Mouse (Mus musculus): ENCODE measurements around the gene Hist1h2bb. TPM values are rescaled to one million over a fixed set of nuclear protein-coding genes. Genes with fewer than 3 reads are reported as not detected.
A peak's percentile ranks its signal among the peaks of the same experiment; 100 is the strongest.

Hist1h2bb gene
- polyA plus RNA-seq, 2 experiments, result 1.2 to 13.5 TPM

- H3K4me3 ChIP-seq (replicated peaks; ENCODE audit: low read length), result no peak overlapping the region
- no peak overlapping the region for H3K4me2 ChIP-seq (replicated peaks; ENCODE audit: low read depth, low read length, severe bottlenecking)
- H3K9me3 ChIP-seq (ENCODE audit: control insufficient read depth, low read length), result no peaks in the 10 kb centered on the region
- no peak overlapping the region for H3K9ac ChIP-seq (ENCODE audit: low read depth, low read length, severe bottlenecking)
- DNase-seq (ENCODE audit: low spot score) (no peak), ATAC-seq (ENCODE audit: low FRiP score, low read depth) (no peak)
- H3K27ac ChIP-seq (replicated peaks; ENCODE audit: low read depth, low read length), result no peak overlapping the region
- H3K36me3 ChIP-seq (ENCODE audit: control insufficient read depth, insufficient read depth, low read length), result no peaks in the 10 kb centered on the region
- peaks cover 10% of the 10 kb centered on the region for H3K4me1 ChIP-seq (ENCODE audit: control insufficient read depth, insufficient read depth, low read length)
- TF ChIP-seq POLR2A (IDR thresholded peaks at IDR 0.05; ENCODE audit: borderline replicate concordance, extremely low read depth, insufficient read depth, insufficient read length), result no peak
- H3K27me3 ChIP-seq (ENCODE audit: control insufficient read depth, insufficient read depth, low read length), result no peaks in the 10 kb centered on the region
Measured at GRCm38 (mm10) chr13:23755000-23755399, 8.5 kb downstream of the Hist1h2bb start.

DNA sequence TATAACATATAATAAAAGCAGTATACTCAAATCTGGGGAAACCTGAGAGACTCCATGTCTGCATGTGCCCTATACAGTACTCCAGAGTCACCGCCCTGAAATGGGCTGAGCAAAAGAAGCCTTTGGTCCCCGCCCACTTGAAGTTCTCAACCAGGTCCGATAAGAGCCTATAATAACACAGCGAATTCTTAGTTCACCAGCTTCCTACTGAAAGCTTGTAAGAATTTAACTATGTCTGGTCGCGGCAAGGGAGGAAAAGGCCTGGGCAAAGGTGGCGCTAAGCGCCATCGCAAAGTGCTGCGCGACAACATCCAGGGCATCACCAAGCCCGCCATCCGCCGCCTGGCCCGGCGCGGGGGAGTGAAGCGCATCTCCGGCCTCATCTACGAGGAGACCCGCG, 10.3 kb downstream of the Hist1h2bb start, which contains the start of gene Hist1h4b:
Hist1h4b (plus strand) TSS at position 224 of the 400 bp plus-strand sequence.
- H3K9ac ChIP-seq (ENCODE audit: low read depth, low read length, severe bottlenecking), result peak within 1 kb of the TSS; percentile 56
- peak; percentile 72 for ATAC-seq (ENCODE audit: low FRiP score, low read depth)
- H3K36me3 ChIP-seq (ENCODE audit: control insufficient read depth, insufficient read depth, low read length), result no peaks in the 10 kb centered on the region
- no peaks in the 10 kb centered on the region for H3K9me3 ChIP-seq (ENCODE audit: control insufficient read depth, low read length)
- peak within 1 kb of the TSS; percentile 40 for H3K4me3 ChIP-seq (replicated peaks; ENCODE audit: low read length)
- peak within 1 kb of the TSS; percentile 82 for H3K4me2 ChIP-seq (replicated peaks; ENCODE audit: low read depth, low read length, severe bottlenecking)
- DNase-seq (ENCODE audit: low spot score), result peak; percentile 100
- peak; percentile 70; the same call in 1 of the 2 replicates for TF ChIP-seq POLR2A (IDR thresholded peaks at IDR 0.05; ENCODE audit: borderline replicate concordance, extremely low read depth, insufficient read depth, insufficient read length)
- peak within 1 kb of the TSS; percentile 93 for H3K27ac ChIP-seq (replicated peaks; ENCODE audit: low read depth, low read length)
- peaks cover 16% of the 10 kb centered on the region for H3K4me1 ChIP-seq (ENCODE audit: control insufficient read depth, insufficient read depth, low read length)
- under 1% methylated on average over 15 of the region's 22 CpGs for WGBS
- no peaks in the 10 kb centered on the region for H3K27me3 ChIP-seq (ENCODE audit: control insufficient read depth, insufficient read depth, low read length)

- peak; percentile 12 for ATAC-seq (ENCODE audit: low FRiP score, low read depth)
- Histone ChIP-seq H3K4me1 (ENCODE audit: control insufficient read depth, insufficient read depth, low read length) (peaks cover 16% of the 10 kb centered on the region), H3K27me3 (ENCODE audit: control insufficient read depth, insufficient read depth, low read length) (no peaks in the 10 kb centered on the region), H3K4me3 (replicated peaks; ENCODE audit: low read length) (peak overlapping the region; percentile 40), H3K36me3 (ENCODE audit: control insufficient read depth, insufficient read depth, low read length) (no peaks in the 10 kb centered on the region), H3K4me2 (replicated peaks; ENCODE audit: low read depth, low read length, severe bottlenecking) (peak overlapping the region; percentile 82), H3K9me3 (ENCODE audit: control insufficient read depth, low read length) (no peaks in the 10 kb centered on the region), H3K27ac (replicated peaks; ENCODE audit: low read depth, low read length) (peak overlapping the region; percentile 93), H3K9ac (ENCODE audit: low read depth, low read length, severe bottlenecking) (peak overlapping the region; percentile 56)
- peak; percentile 57 for DNase-seq (ENCODE audit: low spot score)
- 0 out of 2 replicates have a peak, but pooled peaks have one; percentile 2 for TF ChIP-seq POLR2A (IDR thresholded peaks at IDR 0.05; ENCODE audit: borderline replicate concordance, extremely low read depth, insufficient read depth, insufficient read length)
- WGBS, result 2% methylated on average over 15 of the region's 23 CpGs
Measured at GRCm38 (mm10) chr13:23757211-23757773, 10.8 kb downstream of the Hist1h2bb start.

DNA sequence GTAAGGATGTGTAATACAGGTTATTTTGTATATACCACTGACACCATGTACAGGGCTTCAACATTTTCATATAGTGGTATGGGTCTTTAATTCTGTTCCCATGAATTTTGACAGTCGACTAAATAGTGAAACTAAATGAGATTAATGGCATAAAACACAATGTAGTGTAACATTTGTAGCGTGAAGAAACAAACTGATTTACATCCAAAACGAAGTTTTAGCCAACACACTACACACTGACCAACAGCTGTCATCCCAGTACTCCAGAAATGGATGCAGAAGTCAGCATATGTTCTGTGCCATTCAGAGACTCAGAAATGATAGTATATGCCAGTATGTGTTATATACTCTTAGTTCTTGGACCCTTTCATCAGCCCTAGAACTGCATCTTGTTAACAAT, 11.4 kb downstream of the Hist1h2bb start:
- Histone ChIP-seq H3K9ac (ENCODE audit: low read depth, low read length, severe bottlenecking) (no peak overlapping the region; the same call in 1 of the 2 replicates), H3K27ac (replicated peaks; ENCODE audit: low read depth, low read length) (no peak overlapping the region; the same call in 1 of the 2 replicates), H3K4me3 (replicated peaks; ENCODE audit: low read length) (0 out of 2 replicates have a peak overlapping the region, but pooled peaks have one; percentile 40), H3K27me3 (ENCODE audit: control insufficient read depth, insufficient read depth, low read length) (no peaks in the 10 kb centered on the region), H3K36me3 (ENCODE audit: control insufficient read depth, insufficient read depth, low read length) (no peaks in the 10 kb centered on the region), H3K9me3 (ENCODE audit: control insufficient read depth, low read length) (no peaks in the 10 kb centered on the region), H3K4me1 (ENCODE audit: control insufficient read depth, insufficient read depth, low read length) (peaks cover 15% of the 10 kb centered on the region), H3K4me2 (replicated peaks; ENCODE audit: low read depth, low read length, severe bottlenecking) (0 out of 2 replicates have a peak overlapping the region, but pooled peaks have one; percentile 4)
- DNase-seq (ENCODE audit: low spot score), result no peak
- no peak for TF ChIP-seq POLR2A (IDR thresholded peaks at IDR 0.05; ENCODE audit: borderline replicate concordance, extremely low read depth, insufficient read depth, insufficient read length)
- no peak for ATAC-seq (ENCODE audit: low FRiP score, low read depth)
- 46% methylated on average over 3 of the region's 3 CpGs for WGBS

GRCm38 (mm10) chr13:23759251-23759771, 12.8 kb downstream of the Hist1h2bb start:
- no peak for TF ChIP-seq POLR2A (IDR thresholded peaks at IDR 0.05; ENCODE audit: borderline replicate concordance, extremely low read depth, insufficient read depth, insufficient read length)
- Histone ChIP-seq H3K36me3 (ENCODE audit: control insufficient read depth, insufficient read depth, low read length) (no peaks in the 10 kb centered on the region), H3K4me1 (ENCODE audit: control insufficient read depth, insufficient read depth, low read length) (peaks cover 22% of the 10 kb centered on the region), H3K4me2 (replicated peaks; ENCODE audit: low read depth, low read length, severe bottlenecking) (no peak overlapping the region), H3K9ac (ENCODE audit: low read depth, low read length, severe bottlenecking) (no peak overlapping the region), H3K9me3 (ENCODE audit: control insufficient read depth, low read length) (no peaks in the 10 kb centered on the region), H3K27ac (replicated peaks; ENCODE audit: low read depth, low read length) (0 out of 2 replicates have a peak overlapping the region, but pooled peaks have one; percentile 10), H3K4me3 (replicated peaks; ENCODE audit: low read length) (no peak overlapping the region), H3K27me3 (ENCODE audit: control insufficient read depth, insufficient read depth, low read length) (no peaks in the 10 kb centered on the region)
- 79% methylated on average over 3 of the region's 3 CpGs for WGBS
- ATAC-seq (ENCODE audit: low FRiP score, low read depth), result no peak
- no peak for DNase-seq (ENCODE audit: low spot score)

Measured in limb, embryonic 14.5 days (tissue).